Mouse (Mus musculus) heart, postnatal 36 days (tissue): ENCODE results near the gene C4b. TPM values are rescaled to one million over a fixed set of nuclear protein-coding genes. Genes with fewer than 3 reads are reported as not detected.
A peak's percentile ranks its signal among the peaks of the same experiment; 100 is the strongest.
"Not testable (repeated sequence)": the region's sequence is repeated elsewhere in the genome, so short reads cannot be mapped to it uniquely, and the experiment has no call there.

Source experiments
- DNase-seq, 2 experiments: peaks; one replicate each; pipeline ENCODE4 v3.0.0; 2021 to 2022
- intact Hi-C: fragments of 180-260 bp; cut with DNase I; formaldehyde crosslinking; loops from one replicate; pipeline ENCODE4 v1.15.1; 2025
- microRNA-seq, 2 experiments: library from miRNA; unstranded; fragments of <30 nt; microRNA quantifications; one replicate each; pipeline ENCODE4 v1.2.0; 2021; ENCODE audit warnings: borderline number of aligned reads in 2 of 2
- total RNA-seq, 2 experiments: library from RNA; stranded (reverse); gene quantifications; 2 replicates each; pipeline ENCODE4 v1.2.3; 2021

C4b gene
- total RNA-seq, 2 experiments from 2014 or later, result 22.8 to 24.7 TPM

- peak; percentile 67 to 75 for DNase-seq
- intact Hi-C loops, result loop anchor here (1.0 to 5.0 kb wide), 2 partner anchors 59 to 84 kb away; no protein-coding TSS in a partner anchor
Observed at GRCm38 (mm10) chr17:34712951-34713350, 30.7 kb downstream of the C4b start.

- DNase-seq, intact Hi-C loops: not testable (repeated sequence)
Observed at GRCm38 (mm10) chr17:34706476-34706875, 37.2 kb downstream of the C4b start.

DNA sequence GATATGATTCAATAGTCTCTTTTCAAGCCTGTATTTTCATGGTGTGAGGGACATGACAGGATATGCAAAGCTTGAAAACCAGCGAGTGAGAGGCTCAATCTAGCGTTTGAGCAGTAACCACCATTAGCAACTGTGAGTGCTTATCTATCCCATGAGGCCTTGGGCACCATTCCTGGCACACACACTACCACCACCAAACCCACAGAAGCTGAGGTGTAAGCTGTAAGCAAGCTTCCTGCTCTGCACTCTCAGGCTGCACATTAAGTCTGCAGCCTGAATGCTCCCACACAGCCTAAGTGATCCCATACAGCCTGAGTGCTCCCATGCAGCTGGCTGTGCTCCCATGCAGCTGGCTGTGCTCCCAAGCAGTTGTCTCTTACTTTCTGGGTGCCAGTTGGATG lies 43.0 kb downstream of the C4b start:
- intact Hi-C loops, result no loop called here
- no peak for DNase-seq

- no peak for DNase-seq
- intact Hi-C loops, result no loop called here
Observed at GRCm38 (mm10) chr17:34699575-34700408, 43.9 kb downstream of the C4b start.

DNA sequence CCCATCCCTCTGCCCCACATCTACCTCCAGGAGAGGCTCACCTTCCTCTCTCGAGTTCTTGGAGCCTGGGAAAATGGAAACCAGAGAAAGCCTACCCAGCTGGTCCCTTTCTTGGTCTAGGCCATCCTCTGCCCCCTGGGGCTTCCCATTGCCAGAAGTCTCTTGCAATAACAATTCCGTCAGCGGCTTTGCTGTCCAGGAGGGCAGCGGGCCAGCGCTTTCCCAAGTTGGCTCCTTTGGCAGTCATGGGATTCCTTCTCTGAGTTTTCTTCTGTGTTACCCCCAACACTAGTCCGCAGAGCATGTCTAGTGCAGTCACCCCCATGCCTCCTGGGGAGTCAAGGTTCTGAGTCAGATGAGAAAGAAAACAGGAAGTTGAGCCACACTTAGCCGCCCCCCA lies 50.8 kb downstream of the C4b start:
- intact Hi-C loops, result no loop called here
- DNase-seq, result peak; percentile 84 to 86

DNA sequence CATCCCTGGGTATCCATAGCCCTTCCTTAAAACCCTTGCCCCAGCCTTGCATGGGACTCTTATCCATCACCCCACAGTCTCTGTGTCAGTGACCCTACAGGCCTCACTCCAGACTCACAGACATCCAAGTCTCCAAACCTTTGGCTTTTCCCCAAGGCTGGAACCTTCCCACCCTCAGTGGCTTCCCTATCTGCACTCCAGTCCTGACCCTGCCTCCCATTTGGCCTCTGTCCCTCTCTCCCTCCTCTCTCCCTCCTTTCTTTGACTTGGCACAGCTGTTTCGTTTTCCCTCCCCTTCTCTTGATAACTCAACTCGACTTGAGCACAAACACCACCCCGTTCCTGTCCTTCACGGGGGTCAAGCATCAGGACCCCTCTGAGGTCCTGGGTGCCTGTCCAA lies 53.2 kb downstream of the C4b start:
- intact Hi-C loops, result no loop called here
- peak; percentile 72 to 76 for DNase-seq

DNA sequence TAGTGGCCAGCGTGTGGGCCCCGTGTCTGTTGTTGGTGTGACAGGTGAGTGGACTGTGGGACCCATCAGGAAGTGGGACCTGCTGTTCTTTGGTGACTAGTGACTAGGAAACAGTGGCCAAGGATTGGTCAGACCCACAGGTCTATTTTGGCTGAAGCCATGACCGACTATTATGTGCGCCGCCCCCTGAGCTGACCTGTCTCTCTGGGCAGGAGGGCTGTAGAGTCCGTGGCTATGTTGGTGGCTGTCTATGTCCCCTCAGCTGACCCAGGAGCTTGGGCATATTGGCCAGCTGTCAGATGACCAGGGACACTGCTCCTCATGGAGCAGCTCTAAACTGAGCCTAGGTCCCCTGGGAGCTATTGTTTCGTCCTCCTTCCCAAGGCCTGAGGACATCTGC lies 54.8 kb downstream of the C4b start:
- intact Hi-C loops, result no loop called here
- no peak for DNase-seq

DNA sequence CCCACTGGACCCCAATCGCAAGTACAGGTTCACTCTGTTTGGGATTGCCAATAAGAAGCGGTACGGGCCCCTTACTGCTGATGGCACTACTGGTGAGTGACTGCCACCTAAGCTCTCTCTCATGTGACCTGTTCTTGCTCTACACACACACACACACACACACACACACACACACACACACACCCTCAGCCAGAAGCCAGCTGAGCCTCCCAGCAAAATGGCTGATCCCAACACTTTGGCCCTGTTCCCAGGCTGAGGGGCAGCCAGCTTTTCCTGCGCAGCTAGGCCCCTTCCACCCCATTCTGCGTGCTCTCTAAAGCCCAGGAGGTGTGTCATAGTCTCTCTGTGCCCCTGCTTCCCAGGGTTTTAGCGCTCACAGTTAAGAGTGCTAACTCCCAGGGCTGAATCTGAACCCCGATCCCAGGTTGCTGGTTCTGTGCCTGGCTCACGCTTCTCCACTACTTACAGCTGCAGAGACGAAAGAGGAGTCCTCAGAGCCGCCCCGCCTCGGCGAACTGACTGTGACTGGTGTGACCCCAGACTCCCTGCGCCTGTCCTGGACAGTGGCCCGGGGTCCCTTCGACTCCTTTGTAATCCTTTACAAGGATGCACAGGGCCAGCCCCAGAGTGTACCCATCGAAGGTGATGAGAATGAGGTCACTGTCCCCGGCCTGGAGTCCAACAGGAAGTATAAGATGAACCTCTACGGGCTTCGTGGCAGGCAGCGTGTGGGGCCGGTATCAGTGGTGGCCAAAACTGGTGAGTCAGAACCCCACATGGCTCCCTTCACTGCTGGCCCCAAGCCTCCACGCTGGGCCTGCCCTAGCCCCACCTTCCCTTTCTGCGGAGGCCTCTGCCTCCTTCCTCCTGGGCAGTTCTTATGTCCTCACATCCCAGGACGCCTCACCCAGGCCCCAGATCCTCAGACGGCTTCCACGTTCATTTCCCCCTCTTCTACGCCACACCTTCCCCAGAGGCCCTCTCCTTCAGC lies 58.3 kb downstream of the C4b start:
- DNase-seq, result peak; percentile 67
- intact Hi-C loops, result no loop called here

GRCm38 (mm10) chr17:34684253-34684893 lies 59.3 kb downstream of the C4b start:
- intact Hi-C loops, result no loop called here
- peak in 1 of 2 experiments; percentile 60 for DNase-seq

DNA sequence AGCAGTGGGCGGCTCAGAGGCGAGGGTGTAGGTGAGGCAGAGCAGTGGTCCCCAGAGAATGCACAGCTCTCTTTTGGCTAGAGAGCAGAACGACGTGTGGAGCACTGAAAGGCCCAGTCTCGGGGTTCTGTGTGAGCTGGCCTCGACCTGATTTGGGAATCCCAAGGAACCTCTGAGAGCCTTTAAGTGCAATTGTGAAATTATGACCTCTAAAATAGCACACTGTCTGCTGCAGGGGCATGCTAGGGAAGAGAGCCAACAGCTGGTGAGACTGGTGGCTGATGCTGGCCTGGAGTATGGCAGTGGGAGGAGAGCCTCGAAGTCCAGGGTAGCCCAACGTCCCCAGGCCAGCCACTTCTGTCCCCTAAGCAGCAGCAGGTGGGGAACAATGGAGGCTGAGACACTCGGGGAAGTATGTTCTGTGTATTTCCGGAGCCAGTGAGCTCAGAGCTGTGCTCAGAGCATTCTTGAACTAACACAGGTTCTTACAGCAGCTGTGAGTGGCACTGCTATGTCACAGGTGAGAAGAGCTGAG lies 59.9 kb downstream of the C4b start:
- DNase-seq, result no peak
- intact Hi-C loops, result no loop called here

DNA sequence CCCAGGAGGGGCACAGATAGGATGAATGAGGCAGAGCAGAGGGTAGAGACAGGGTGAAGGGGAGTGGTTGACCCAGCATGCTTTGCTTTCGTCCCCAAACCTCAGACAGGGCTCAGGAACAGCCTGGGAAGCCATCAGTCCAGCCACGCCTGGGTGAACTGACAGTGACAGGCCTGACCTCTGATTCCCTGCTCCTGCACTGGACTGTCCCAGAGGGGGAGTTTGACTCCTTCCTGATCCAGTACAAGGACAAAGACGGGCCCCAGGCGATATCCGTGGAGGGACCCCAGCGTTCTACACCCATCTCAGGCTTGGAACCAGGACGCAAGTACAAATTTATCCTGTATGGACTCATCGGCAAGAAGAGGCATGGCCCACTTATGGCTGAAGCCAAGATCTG lies 60.5 kb downstream of the C4b start:
- intact Hi-C loops, result no loop called here
- DNase-seq, result no peak

DNA sequence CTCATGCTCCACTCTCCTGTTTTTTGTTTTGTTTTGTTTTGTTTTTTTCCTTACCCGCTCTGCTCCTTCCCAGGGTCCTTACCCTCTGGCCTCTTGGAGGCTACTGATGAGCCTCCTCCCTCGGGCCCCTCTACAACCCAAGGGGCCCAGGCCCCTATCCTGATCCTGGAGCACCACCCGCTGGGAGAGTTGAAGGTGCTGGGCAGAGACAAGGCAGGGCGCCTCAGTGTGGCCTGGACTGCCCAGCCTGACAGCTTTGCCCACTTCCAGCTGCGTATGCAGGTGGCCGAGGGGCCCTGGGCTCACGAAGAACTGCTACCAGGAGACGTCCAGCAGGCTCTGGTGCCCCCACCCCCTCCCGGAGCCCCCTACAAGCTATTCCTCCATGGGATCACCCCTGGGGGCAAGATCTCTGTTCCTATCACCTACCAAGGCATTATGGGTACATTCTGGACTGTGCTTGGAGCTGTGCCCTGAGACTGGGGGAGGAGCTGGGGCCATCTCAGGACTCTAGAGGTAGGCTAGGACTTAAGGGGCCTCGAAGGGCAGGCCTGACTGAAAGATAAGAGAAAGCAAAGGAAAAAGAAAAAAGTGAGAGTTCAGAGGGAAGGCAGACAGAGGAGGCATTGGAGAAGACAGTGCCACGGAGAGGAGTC lies 61.7 kb downstream of the C4b start:
- intact Hi-C loops, result loop anchor here (1.0 kb wide), 1 partner anchor 27 kb away; no protein-coding TSS in a partner anchor
- DNase-seq, result peak in 1 of 2 experiments; percentile 40

DNA sequence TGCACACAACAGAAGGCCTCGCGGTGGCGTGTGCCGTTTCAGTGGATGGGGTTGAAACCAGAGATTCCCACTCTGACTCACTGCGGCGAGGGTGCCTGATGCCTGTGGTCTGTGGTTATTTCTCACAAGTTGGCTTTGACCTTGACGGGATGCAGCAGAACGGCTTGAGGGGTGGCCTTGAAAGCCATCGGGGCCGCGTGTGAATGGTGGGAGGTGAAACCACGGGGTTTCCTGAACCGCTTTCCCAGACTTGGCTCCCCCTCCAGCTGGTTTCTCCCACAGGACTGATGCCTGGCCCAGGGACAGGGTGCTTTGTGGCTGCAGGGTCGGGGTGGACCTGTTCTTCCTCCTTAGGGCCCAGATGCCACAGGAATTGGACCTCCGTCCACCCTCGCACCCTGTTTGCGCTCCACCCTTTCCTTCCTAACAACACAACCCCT lies 62.5 kb downstream of the C4b start:
- peak in 1 of 2 experiments; percentile 60 for DNase-seq
- intact Hi-C loops, result loop anchor here (1.0 kb wide), 1 partner anchor 26 kb away; no protein-coding TSS in a partner anchor

GRCm38 (mm10) chr17:34680621-34681020 lies 63.1 kb downstream of the C4b start:
- intact Hi-C loops, result loop anchor here (1.0 kb wide), 1 partner anchor 25 kb away; no protein-coding TSS in a partner anchor
- DNase-seq, result no peak

GRCm38 (mm10) chr17:34680191-34680590 lies 63.5 kb downstream of the C4b start:
- DNase-seq, result no peak
- intact Hi-C loops, result no loop called here

Small RNAs within 50 kb of the gene (microRNA-seq; reads per million reads assigned to microRNA genes)
- 0 reads per million in 2 experiments for gene Gm27471

Other genes with a start within 250 kb of the C4b start
- not detected for gene Btnl6, start 226.5 kb downstream of the C4b start, total RNA-seq
- gene Notch4, start 179.6 kb downstream of the C4b start, total RNA-seq, result 10 to 100 TPM; 33.0 to 48.6 TPM
- gene Gpsm3, start 154.1 kb downstream of the C4b start, total RNA-seq, result 1 to 10 TPM; 4.7 to 4.8 TPM
- gene Pbx2, start 152.6 kb downstream of the C4b start, total RNA-seq, result 10 to 100 TPM; 18.0 to 19.6 TPM
- under 1 TPM; 0.24 to 0.47 TPM for gene Ager, start 146.0 kb downstream of the C4b start, total RNA-seq
- 10 to 100 TPM; 35.7 to 37.1 TPM for gene Rnf5, start 140.2 kb downstream of the C4b start, total RNA-seq
- gene Agpat1, start 139.6 kb downstream of the C4b start, total RNA-seq, result 10 to 100 TPM; 61.2 to 70.5 TPM
- gene Egfl8, start 127.9 kb downstream of the C4b start, total RNA-seq, result 1 to 10 TPM; 1.5 to 2.5 TPM
- gene Ppt2, start 115.4 kb downstream of the C4b start, total RNA-seq, result 10 to 100 TPM; 54.4 to 55.5 TPM
- 1 to 10 TPM; 1.4 to 1.7 TPM for gene Prrt1, start 114.3 kb downstream of the C4b start, total RNA-seq
- 1 to 10 TPM; 6.9 to 9.9 TPM for gene Fkbpl, start 99.1 kb downstream of the C4b start, total RNA-seq
- gene Atf6b, start 96.7 kb downstream of the C4b start, total RNA-seq, result 10 to 100 TPM; 15.3 to 16.1 TPM
- 10 to 100 TPM; 35.6 to 39.7 TPM for gene Tnxb, start 73.3 kb downstream of the C4b start, total RNA-seq
- gene Cyp21a1, start 60.7 kb upstream of the C4b start, total RNA-seq, result not detected
- gene Stk19, start 93.1 kb upstream of the C4b start, total RNA-seq, result 10 to 100 TPM in 1 of 2 experiments, 1 to 10 TPM in 1; 10.0 to 11.1 TPM
- 10 to 100 TPM; 12.4 to 17.3 TPM for gene Dxo, start 93.1 kb upstream of the C4b start, total RNA-seq
- gene Skiv2l, start 106.3 kb upstream of the C4b start, total RNA-seq, result 10 to 100 TPM; 22.6 to 24.5 TPM
- gene Nelfe, start 106.5 kb upstream of the C4b start, total RNA-seq, result 10 to 100 TPM; 13.7 to 15.3 TPM
- gene Cfb, start 118.6 kb upstream of the C4b start, total RNA-seq, result 1 to 10 TPM; 4.4 to 7.5 TPM
- 1 to 10 TPM; 7.5 to 7.7 TPM for gene Zbtb12, start 135.6 kb upstream of the C4b start, total RNA-seq
- gene Gm20547, start 138.2 kb upstream of the C4b start, total RNA-seq, result not detected
- gene C2, start 154.4 kb upstream of the C4b start, total RNA-seq, result 1 to 10 TPM; 3.1 to 4.4 TPM
- 10 to 100 TPM; 44.6 to 49.8 TPM for gene Ehmt2, start 154.6 kb upstream of the C4b start, total RNA-seq
- not detected for gene Slc44a4, start 170.6 kb upstream of the C4b start, total RNA-seq
- 10 to 100 TPM; 13.2 to 16.5 TPM for gene Neu1, start 187.4 kb upstream of the C4b start, total RNA-seq
- 1 to 10 TPM; 2.8 to 4.5 TPM for gene Hspa1b, start 215.4 kb upstream of the C4b start, total RNA-seq
- gene Gm20481, start 226.0 kb upstream of the C4b start, total RNA-seq, result not detected
- 1 to 10 TPM; 4.2 to 4.6 TPM for gene Hspa1a, start 228.3 kb upstream of the C4b start, total RNA-seq
- 1 to 10 TPM; 7.8 to 9.2 TPM for gene Hspa1l, start 228.8 kb upstream of the C4b start, total RNA-seq
- 10 to 100 TPM; 16.0 to 17.4 TPM for gene Lsm2, start 238.0 kb upstream of the C4b start, total RNA-seq